Mouse (Mus musculus) layer of hippocampus, adult 18-20 months (tissue): ENCODE results near the gene Pdpk1. TPM values are rescaled to one million over a fixed set of nuclear protein-coding genes. Genes with fewer than 3 reads are reported as not detected.
"Not testable (repeated sequence)": the region's sequence is repeated elsewhere in the genome, so short reads cannot be mapped to it uniquely, and the experiment has no call there.

Source experiments
- DNase-seq, 2 experiments: peaks; one replicate each; pipeline ENCODE4 v3.0.0; 2022; ENCODE audit warnings: low spot score in 2 of 2
- total RNA-seq, 2 experiments: library from RNA; stranded (reverse); gene quantifications; 2 replicates each; pipeline ENCODE4 v1.2.3; 2021

Pdpk1 gene
- total RNA-seq, 2 experiments from 2014 or later, result 104 to 113 TPM

DNA sequence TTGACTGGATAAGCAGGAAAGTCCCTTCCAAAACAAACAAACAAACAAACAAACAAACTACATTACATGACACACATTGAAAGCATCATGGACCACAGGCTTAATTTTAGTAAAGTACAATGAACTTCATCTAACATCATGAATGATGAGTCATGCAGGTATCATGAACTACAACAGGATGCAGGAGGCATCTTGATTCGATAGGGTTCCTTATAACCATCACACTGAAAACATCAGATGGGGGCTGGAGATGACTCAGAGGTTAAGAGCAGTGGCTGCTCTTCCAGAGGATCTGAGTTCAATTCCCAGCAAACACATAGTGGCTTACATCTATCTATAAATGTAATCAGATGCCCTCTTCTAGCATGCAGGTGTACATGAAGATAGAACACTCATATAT lies 23.1 kb downstream of the Pdpk1 start:
- no peak for DNase-seq

DNA sequence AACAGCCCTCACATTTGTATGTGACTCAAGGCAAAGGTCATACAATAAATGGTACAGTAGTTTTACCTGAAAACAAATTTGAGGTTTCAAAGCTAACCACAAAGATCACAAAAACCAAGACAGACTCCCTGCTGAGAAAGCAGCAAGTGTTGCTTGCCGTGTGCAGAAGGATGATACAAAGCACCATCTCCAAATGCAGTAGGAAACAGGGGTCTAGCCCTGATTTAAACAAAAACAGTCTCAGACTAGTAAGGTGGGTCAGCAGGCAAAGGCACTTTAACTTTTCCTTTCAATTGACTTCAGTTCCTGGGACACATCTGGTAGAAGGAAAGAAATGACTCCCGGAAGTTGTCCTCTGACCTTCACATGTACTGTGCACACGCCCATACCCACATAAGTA lies 23.9 kb downstream of the Pdpk1 start:
- no peak for DNase-seq

DNA sequence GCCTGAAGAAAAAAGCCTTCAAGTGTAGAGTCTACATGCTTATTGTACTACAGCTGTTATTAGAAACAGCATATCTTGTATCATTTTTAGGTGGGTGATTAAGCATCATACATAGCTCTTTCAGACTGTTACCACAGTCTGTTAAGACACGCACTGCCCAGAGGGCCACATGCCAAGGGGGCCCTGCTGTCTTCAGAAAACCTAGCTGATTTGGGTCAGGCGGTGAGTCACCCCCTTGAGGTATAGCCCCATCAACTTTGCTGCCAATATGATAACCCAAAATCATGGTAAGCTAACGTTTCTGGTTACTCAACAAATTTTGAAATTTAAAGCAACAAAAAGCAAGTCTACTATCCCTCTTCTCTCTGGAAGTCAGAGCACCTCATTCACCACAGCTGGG lies 31.3 kb downstream of the Pdpk1 start:
- no peak for DNase-seq

DNA sequence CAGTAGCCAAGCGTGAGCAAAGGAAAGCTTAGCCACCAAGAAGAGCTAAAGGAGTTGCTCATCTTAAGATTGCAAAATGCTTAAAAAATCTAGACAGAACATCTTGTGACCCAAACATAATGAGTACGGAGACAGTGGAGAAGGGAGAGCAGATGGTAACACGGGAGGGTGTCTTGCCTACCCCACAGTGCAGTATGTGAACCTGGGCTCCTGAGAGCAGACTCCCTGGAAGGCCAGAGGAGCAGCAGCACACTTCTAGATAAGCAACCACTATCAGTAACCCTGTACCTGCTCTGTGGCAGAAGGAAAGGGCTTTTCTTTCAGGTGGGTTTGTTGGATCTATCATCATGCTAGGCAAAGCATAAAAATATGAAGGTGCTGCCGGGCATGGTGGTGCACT lies 37.7 kb downstream of the Pdpk1 start:
- peak in 1 of 2 experiments; percentile 50 for DNase-seq

DNA sequence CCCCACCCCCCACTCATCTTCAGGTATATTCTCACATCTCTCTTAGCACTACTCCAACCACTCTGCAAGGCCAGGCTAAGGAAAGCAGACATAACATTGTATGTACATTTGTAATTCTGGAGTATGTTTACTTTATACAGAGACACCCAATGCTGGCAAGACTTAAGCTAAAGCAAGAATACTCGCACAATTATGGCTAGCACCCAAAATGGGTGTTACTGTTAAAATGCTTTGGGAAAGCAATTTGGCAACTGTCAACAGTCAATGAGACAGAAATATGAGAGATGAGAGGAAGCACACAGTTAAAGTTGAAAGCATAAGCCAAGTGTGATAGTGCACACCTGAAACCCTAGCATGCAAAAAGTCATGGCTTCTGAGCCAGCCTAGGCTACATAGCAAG lies 39.5 kb downstream of the Pdpk1 start:
- DNase-seq, result no peak

DNA sequence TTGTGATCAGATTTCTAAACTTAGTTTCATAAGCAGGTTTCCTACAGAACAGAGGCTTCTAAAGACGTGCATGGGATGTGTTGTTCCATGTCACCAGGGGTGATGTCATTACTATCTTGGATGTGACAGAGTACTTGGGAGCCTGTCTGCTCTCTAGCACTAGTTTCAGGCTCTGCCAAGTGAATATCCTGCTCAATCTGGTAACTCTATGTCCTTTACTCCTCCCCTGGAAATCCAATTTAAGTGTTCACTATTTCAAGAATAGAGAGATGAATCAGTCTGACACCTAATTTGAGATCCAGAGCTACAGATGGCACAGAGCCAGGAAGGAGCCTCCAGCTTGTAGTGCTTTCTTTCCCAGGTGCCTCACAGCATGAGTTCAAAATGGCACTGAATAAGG lies 41.8 kb downstream of the Pdpk1 start:
- DNase-seq, result no peak

DNA sequence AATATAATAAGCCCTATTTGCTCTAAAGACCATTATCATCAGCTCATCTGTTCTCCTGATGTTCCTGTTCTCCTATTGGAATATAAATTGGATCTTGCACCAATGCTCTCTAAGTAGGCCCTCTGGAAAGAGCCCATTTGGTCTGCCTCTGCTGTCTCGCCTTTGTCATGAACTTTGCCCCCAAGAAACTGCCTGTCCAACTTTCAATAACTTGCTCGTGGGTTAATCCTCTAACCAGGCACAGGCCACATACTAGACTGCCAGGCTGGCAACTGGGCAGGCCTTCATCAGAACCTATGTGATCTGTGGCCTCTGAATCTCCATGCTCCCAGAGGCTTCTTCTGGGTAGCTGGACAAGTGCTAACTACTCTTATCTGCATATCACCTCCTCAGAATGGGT lies 45.6 kb downstream of the Pdpk1 start:
- no peak for DNase-seq

DNA sequence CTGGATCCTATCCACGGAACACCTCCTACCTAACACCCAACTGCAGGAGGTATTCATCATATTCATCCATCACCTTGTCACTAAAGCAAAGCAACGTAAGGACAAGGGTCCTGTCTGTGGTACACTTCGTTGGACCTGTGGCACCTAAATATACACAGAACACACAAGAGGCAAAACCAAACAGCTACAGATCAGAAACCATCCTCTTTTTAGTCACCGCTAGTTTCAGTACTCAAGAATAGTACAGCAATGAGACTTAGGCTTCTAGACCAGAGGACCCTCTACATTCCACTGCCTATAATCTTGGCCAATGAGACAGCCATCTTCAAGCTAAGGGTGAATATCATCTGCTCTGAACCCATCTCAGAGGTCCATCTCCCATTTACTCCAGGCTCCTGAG lies 52.4 kb downstream of the Pdpk1 start:
- no peak for DNase-seq

DNA sequence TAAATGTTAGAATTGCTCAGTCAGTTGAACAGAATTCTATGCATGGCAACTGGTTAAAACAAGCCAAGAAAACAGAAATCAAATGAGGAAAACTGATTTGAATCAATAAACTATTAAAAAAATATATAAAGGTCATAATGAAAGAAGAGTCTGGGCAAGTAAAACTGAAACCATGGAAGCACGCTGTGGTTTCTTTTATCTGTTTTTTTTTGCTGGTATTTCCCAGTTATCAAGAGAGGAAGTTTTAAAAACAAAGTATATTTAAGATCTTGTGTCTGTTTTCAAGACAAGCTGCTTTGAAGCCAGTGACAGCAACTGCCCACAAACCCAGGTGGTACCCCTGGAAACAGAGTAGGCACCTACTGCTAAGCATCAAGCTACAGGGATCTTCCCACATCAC lies 60.1 kb downstream of the Pdpk1 start:
- DNase-seq, result no peak

DNA sequence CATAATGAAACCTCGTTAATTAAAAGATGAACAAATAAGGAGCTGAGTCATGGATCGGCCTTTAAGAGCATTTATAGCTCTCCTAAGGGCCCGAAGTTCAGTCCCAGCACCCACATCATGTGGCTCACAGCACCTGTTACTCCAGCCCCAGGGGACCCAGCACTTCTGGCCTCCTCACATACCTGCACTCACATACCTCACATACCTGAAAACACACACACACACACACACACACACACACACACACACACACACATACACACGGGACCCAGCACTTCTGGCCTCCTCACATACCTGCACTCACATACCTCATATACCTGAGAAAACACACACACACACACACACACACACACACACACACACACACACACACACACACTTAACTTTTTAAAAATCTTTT lies 64.3 kb downstream of the Pdpk1 start:
- not testable (repeated sequence) for DNase-seq

DNA sequence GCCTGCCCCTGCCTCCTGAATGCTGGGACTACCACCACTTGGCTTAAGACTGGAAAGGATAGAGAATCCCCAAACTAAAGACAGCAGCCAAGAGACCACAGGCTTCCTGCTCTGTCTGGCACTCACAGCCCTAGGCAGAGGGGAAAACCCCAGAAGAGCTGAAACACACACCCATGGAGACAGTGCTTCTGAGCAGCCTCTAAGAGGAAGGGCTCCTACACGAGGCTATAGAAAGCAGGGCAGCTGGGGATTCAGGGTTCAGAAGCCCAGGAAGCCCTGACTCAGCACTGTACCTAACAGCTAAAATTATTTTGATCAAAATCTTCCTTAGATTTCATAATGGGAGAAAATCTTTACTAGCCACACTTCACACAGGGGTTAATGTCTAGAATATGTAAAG lies 66.1 kb downstream of the Pdpk1 start:
- DNase-seq, result no peak

DNA sequence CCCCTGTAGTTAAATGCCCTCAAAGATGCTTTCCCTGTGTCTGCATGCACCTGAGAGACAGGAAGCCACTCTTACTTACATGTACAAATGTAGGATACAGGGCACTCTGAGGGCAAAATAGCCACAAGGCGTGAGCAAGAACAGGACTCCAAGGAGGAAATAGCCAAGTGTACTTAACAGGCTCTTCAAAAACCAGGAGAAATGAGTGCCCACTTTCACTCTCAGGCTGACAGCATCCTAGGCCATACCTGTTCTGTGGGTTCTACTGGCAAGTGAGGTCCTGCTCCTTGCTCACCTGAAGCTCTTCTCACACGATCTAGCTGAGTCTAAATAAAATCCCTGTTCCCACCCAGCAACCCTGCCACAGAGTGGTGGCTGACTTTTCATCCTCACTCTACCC lies 73.6 kb downstream of the Pdpk1 start:
- no peak for DNase-seq

DNA sequence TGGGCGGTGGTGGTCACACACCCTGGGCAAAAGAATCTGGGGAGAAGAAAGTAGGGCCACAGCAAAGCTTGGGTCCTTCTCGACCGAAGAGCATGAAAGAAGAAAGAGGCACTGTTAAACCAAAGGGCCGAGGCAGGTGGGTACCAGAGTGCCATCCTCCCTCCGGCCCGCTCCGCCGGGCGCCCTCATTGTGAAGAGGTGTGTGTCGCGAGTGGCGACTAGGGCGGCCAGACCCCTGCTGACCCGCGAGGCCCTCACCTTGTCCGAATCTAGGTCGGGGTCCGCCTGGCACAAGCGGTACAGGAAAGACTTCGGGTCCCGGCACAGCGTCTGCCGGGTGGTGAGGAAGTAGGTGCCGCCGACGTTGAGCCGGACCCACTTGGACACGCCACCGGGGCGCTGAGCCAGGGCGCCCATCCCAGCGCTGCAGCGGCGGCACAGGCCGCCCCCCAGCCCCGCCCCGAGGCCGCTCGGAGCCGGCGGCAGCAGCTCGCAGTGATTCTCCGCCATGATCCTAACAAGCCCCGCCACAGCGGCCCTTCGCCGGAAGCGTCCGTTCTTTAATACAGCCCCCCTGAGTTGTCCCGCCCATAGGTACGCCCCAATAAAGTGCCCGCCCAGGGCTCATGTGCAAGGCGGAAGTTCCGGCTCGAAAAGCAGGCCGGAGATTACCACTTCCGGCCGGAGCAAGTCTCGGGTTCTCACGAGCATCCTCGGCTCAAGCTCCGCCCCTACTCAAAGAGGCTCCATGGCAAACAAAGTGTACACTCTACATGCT lies 77.6 kb downstream of the Pdpk1 start, which contains the start of gene Kctd5:
Gene Kctd5, minus strand, starts transcription at position 567 of the 778 bp plus-strand sequence.
- DNase-seq, result peak; percentile 91 to 97

DNA sequence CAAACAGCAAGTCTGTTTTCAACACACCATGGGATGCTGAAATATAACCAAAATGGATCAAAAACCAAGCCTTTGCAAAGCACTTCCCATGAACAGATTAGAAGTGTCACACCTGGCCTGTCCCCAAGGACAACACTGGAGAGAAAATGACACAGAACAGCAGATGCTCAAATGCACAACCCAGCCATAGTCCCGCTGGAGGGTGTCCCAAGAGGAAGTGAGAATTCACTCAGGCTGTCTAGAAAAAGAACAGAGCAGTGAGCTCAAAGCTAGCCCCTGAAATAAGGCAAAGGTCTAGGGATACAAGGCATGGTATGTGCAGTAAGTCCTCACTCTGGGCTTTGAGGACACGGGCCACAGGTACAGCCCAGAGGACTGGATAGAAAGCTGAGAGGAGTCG lies 81.2 kb downstream of the Pdpk1 start:
- DNase-seq, result no peak

DNA sequence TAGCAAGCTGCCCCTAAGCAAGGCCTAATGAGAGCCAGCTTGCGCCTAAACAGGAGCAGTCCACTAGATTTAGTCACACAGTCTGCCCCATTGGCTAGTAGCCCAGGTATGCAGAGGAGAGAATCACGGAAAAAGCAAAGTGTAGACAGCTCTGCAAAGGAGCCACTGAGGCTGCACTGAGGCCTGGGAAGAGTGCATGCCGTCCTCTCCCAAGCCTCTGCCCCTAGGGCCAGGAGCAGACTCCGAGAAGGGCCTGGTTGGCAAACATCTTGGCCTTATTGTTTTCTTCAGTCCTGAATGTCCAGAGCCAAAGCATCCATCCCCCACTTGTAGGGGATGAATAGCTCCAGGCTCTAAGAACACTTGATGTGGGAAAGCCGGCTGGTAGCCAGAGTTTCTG lies 82.5 kb downstream of the Pdpk1 start:
- peak in 1 of 2 experiments; percentile 45 for DNase-seq

DNA sequence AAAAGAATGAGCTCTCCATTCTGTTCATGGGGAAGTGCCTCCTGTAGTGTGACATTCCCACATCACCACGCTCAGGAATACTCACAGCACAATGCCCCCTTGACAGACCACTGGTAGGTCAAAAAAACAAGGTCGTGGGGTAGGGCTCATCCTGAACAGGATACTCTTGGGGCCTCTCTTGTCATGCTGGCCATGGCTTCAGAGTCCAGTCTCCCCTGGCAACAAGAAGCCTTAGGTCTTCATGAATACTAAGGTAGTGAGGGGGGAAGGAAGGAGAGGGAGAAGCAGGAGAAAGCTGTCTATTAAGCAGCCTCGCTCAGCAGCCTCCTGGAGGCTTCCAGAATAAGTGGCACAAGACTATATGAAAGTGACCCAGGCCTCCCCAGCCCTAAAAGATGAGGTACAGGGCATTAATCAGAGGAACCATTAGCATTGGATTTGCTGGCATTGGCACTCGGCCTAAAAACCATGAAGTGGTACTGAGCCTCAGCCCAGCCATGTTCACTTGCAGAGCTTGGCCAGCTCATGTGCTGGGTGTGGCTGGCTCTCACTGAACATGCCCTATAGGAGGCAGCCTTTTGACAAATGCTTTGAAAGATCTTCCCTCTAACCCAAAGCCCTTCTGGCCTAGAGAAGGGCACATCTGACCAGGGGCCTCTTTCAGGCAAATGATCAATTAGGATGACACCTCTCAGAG lies 88.1 kb downstream of the Pdpk1 start:
- no peak for DNase-seq

DNA sequence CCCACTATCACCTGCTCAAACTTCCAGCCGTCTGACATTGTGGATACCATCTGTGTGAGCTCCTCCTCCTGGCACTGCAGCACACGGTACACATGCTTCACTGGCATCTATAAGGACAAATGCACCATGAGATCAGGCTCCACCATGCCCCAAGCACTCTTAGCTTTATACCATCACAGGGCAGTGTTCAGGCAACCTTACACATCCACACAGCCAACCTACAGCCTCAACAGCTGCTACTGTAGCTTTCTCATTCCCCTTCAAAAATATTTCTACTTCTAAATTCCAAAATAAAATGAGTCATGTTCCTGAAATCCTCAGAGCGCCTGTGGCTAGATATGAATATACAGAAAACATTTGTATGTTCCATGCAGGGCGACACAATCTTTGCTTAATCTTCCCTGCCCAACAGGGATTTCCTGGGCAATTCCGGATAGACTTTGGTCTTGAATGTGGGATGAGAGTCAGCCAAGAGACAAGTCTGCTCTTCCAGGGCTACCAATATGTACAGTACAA lies 92.9 kb downstream of the Pdpk1 start:
- no peak for DNase-seq

DNA sequence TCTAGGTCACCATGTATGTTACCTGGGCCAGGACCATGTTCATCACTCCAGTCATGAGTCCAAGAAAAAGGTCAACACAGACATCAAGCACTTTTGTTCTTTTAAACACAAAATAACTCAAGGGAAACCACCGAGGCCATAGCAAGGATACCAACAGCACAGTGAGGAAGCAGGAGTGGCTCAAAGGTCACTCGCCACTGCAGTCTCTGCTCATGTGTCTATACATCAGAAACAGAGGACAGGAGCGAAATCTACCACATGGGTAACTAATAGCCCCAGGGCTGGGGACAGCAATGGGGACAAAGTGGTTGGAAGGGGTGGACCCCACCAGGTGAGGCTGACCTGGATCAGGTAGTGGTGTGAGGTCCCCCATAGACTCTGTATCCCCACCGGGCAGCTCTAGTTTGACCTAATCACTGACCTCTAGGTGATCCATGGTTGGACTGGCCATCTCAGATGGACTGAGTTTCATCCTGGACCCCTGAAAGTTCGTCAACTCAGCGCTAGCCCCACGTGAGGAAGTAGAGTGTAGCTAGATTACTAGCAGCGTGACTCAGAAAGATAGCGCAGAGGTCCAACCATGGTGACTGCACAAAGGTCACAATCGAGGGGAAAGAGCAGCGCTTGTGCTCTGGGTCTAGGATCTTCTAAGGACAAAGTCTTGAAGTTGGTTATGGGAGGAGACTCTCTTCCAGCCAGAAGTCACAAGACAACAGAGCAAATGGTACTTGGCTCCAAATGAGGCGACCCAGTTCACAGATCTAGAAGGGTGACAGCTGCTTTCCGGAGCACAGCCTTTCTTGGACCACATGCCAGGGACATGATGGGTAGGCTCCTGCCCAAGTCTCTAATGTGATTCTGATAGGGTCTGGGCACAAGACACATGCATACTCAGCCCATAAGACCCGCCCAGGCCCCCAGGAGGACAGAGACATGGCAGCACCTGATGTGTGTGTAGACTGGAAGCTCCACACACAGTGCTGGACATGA lies 93.8 kb downstream of the Pdpk1 start:
- no peak for DNase-seq

DNA sequence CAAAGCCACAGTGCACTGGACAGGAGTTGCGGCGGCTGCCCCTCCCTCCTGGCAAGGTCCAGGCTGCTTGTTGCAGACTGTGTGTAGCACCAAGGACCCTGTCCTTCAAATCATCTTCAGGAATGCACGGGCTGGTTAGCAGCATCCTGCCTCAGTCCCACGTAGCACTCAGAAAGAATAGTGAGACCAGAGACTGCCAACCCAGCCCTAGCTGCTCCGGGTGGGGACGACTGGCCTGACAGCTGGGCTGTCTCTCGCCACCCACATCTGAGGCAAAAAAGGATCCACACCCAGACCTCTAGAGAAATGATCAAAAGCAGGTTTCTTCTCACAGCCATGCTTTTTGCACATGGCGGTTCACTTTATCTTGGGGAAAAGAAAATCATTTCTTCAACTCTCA lies 101.7 kb downstream of the Pdpk1 start:
- no peak for DNase-seq

DNA sequence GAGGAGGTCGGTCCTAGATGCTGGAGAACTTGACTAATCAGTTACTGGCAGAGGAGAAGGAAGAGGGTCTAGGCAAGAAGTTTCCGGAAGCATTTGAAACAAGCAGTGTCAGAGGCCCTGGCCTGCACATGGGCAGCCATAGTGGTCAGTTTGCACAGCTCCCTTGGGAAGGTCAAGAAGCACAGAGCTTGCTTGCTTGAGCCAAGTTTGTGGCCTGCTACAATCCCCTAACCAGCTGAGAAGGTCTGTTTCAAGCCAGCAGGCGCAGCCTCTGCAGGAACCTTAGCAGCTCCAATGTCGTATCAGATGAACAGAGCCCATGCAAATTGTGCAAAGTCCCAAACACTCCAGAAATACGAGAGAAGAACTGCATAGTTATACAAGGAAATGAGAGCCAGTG lies 102.7 kb downstream of the Pdpk1 start:
- DNase-seq, result no peak

DNA sequence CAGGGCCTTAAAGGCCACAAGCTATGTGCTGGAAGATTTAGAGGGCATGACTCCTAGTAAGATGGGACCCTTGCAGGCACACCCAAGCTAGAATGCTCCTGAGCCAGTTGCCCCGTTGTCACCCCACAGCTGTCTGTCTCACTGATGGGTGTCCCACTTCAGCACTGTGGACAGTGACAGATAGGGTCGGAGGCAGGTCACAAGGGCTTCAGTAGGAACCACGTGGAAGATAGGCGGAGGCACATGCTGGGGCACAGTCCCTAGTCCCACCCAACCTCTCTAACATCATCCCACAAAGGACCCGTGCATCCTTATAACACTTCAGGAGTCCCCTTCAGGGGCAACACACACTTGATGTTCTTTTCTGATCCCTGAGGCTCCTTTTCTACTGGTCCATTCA lies 104.7 kb downstream of the Pdpk1 start:
- DNase-seq, result no peak
